Mouse (Mus musculus): ENCODE results near the gene Relb.

DNA sequence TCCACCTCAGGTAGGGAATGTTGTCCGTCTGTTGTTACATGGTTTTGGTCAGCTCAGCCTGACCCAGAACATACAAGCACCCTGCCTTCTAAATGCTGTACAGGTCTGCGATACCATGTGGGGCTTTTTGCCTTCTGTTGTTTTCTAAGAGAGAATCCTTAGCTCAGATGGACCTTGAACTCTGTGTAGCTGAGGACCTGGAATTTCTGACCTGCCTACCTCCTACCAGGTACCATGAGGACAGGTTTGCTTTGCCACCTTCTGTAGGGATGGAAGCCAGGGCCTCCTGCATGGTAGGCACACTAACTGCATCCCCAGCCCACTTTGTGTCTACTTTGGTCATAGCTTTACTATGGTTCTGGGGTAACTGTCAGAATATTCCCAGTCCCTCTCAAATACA is 63.4 kb downstream of the Relb start:
- TF ChIP-seq POLR2A (IDR thresholded peaks at IDR 0.05; ENCODE audit: low read depth, low read length) (no peak), CTCF (IDR thresholded peaks at IDR 0.05; ENCODE audit: extremely low read depth, insufficient read length, insufficient replicate concordance, low read depth, low read length) (no peak)
